Mouse (Mus musculus): ENCODE results near the gene Fzr1. TPM values are rescaled to one million over a fixed set of nuclear protein-coding genes. Genes with fewer than 3 reads are reported as not detected.
A peak's percentile ranks its signal among the peaks of the same experiment; 100 is the strongest.

Fzr1 gene
- polyA plus RNA-seq, 1 experiment from 2014 or later, result 88.5 TPM

GRCm38 (mm10) chr10:81329194-81329975 is 48.9 kb downstream of the Fzr1 start:
- H3K9ac ChIP-seq, result peak overlapping the region; percentile 38; the same call in 1 of the 2 replicates
- peak overlapping the region; percentile 35 for H3K4me3 ChIP-seq (replicated peaks)
- peaks cover 28% of the 10 kb centered on the region for H3K36me3 ChIP-seq
- peak; percentile 74 for ATAC-seq (ENCODE audit: insufficient read depth, low FRiP score, low read depth)
- H3K4me1 ChIP-seq, result peaks cover 48% of the 10 kb centered on the region
- H3K4me2 ChIP-seq, result peak overlapping the region; percentile 56
- peak overlapping the region; percentile 95 for H3K27ac ChIP-seq
- 0 out of 2 replicates have a peak, but pooled peaks cover 5% of the 10 kb centered on the region for H3K27me3 ChIP-seq (replicated peaks)
- 43% methylated on average over 10 of the region's 10 CpGs for whole genome bisulfite sequencing
- no peaks in the 10 kb centered on the region for H3K9me3 ChIP-seq

GRCm38 (mm10) chr10:81328386-81328785 is 49.9 kb downstream of the Fzr1 start, which contains the start of gene Tbxa2r:
Gene Tbxa2r, plus strand, starts transcription at chr10:81328731.
- 15% methylated on average over 10 of the region's 10 CpGs for WGBS
- no peaks in the 10 kb centered on the region for H3K9me3 ChIP-seq
- H3K4me3 ChIP-seq (replicated peaks), result peak within 1 kb of the TSS; percentile 35
- peaks cover 38% of the 10 kb centered on the region for H3K36me3 ChIP-seq
- H3K4me2 ChIP-seq, result peak within 1 kb of the TSS; percentile 56
- peaks cover 47% of the 10 kb centered on the region for H3K4me1 ChIP-seq
- H3K9ac ChIP-seq, result peak within 1 kb of the TSS; percentile 38; the same call in 1 of the 2 replicates
- ATAC-seq (ENCODE audit: insufficient read depth, low FRiP score, low read depth), result peak; percentile 16; the same call in 1 of the 2 replicates
- peak within 1 kb of the TSS; percentile 95 for H3K27ac ChIP-seq
- 0 out of 2 replicates have a peak, but pooled peaks cover 5% of the 10 kb centered on the region for H3K27me3 ChIP-seq (replicated peaks)

DNA sequence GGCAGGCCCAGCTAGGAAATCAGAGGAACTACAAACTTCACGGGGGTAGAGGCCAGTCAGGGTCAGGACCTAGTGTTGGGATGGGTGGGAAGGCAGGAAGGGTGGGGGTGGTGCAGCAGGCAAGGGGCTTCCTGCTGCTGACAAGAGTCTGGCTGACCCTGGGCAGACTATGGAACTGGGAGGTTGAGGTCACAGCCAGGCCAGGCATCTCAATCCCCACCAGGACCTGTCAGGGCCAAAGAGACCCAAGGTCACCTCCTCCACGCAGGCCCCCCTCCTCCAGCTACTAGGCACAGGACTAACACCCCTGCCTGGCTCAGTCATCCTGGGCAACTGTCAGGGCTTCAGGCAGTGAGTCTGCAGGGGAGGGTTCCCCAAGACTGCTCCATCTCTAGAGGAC is 50.4 kb downstream of the Fzr1 start:
- H3K27ac ChIP-seq, result peak overlapping the region; percentile 95
- H3K4me3 ChIP-seq (replicated peaks), result no peak overlapping the region
- peaks cover 42% of the 10 kb centered on the region for H3K36me3 ChIP-seq
- H3K4me1 ChIP-seq, result peaks cover 45% of the 10 kb centered on the region
- H3K4me2 ChIP-seq, result no peak overlapping the region
- 0 out of 2 replicates have a peak, but pooled peaks cover 3% of the 10 kb centered on the region for H3K27me3 ChIP-seq (replicated peaks)
- peak overlapping the region; percentile 12; the same call in 1 of the 2 replicates for H3K9ac ChIP-seq
- no peak for ATAC-seq (ENCODE audit: insufficient read depth, low FRiP score, low read depth)
- WGBS, result 19% methylated on average over 2 of the region's 2 CpGs
- no peaks in the 10 kb centered on the region for H3K9me3 ChIP-seq

GRCm38 (mm10) chr10:81326858-81327257 is 51.5 kb downstream of the Fzr1 start:
- Histone ChIP-seq H3K4me3 (replicated peaks) (no peak overlapping the region), H3K4me1 (peaks cover 44% of the 10 kb centered on the region), H3K27me3 (replicated peaks) (no peaks in the 10 kb centered on the region), H3K27ac (no peak overlapping the region; the same call in 1 of the 2 replicates), H3K36me3 (peaks cover 48% of the 10 kb centered on the region), H3K9me3 (no peaks in the 10 kb centered on the region), H3K9ac (no peak overlapping the region), H3K4me2 (no peak overlapping the region)
- 73% methylated on average over 6 of the region's 6 CpGs for WGBS
- no peak for ATAC-seq (ENCODE audit: insufficient read depth, low FRiP score, low read depth)

DNA sequence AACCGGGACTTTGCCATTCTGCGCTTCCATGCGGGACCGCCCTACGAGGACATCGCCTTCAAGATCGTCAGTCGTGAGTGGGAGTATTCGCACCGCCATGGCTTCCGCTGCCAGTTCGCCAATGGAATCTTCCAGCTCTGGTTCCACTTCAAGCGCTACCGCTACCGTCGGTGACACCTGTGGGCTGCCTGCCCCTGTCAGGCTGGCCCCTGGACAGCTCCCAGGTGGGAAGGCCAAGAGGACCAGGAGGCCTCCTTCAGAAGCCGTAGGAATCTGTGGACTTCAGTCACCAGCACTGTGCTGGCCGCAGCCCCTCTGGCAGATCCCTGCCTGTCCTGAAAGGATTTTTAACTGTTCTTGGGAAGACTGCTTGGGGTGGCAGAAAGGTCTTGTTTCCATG is 52.5 kb downstream of the Fzr1 start:
- no peak overlapping the region for H3K4me3 ChIP-seq (replicated peaks)
- peaks cover 48% of the 10 kb centered on the region for H3K36me3 ChIP-seq
- peaks cover 40% of the 10 kb centered on the region for H3K4me1 ChIP-seq
- H3K9me3 ChIP-seq, result no peaks in the 10 kb centered on the region
- 94% methylated on average over 18 of the region's 18 CpGs for WGBS
- no peaks in the 10 kb centered on the region for H3K27me3 ChIP-seq (replicated peaks)
- ATAC-seq (ENCODE audit: insufficient read depth, low FRiP score, low read depth), result no peak
- H3K27ac ChIP-seq, result no peak overlapping the region
- no peak overlapping the region for H3K4me2 ChIP-seq
- H3K9ac ChIP-seq, result no peak overlapping the region

DNA sequence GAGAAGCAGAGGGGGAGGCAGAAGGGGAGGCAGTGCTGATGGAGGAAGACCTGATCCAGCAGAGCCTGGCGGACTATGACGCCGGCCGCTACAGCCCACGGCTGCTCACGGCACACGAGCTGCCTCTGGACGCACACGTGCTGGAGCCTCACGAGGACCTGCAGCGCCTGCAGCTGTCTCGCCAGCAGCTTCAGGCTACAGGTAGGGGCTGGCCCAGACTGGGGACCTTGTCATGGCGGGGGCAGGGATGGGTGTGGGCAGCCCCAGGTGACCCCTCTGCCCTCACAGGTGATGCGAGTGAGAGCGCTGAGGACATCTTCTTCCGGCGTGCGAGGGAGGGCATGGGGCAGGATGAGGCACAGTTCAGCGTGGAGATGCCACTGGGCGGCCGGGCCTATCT is 53.1 kb downstream of the Fzr1 start:
- ATAC-seq (ENCODE audit: insufficient read depth, low FRiP score, low read depth), result no peak
- H3K36me3 ChIP-seq, result peaks cover 48% of the 10 kb centered on the region
- no peak overlapping the region for H3K4me3 ChIP-seq (replicated peaks)
- no peaks in the 10 kb centered on the region for H3K9me3 ChIP-seq
- H3K9ac ChIP-seq, result no peak overlapping the region
- H3K27ac ChIP-seq, result no peak overlapping the region
- WGBS, result 96% methylated on average over 21 of the region's 21 CpGs
- H3K4me1 ChIP-seq, result peaks cover 34% of the 10 kb centered on the region
- H3K4me2 ChIP-seq, result no peak overlapping the region
- H3K27me3 ChIP-seq (replicated peaks), result no peaks in the 10 kb centered on the region

GRCm38 (mm10) chr10:81323791-81324530 is 54.4 kb downstream of the Fzr1 start:
- H3K4me1 ChIP-seq, result peaks cover 33% of the 10 kb centered on the region
- H3K9me3 ChIP-seq, result no peaks in the 10 kb centered on the region
- no peak overlapping the region for H3K27ac ChIP-seq
- H3K4me3 ChIP-seq (replicated peaks), result no peak overlapping the region
- no peaks in the 10 kb centered on the region for H3K27me3 ChIP-seq (replicated peaks)
- H3K36me3 ChIP-seq, result peaks cover 48% of the 10 kb centered on the region
- no peak overlapping the region for H3K4me2 ChIP-seq
- no peak for ATAC-seq (ENCODE audit: insufficient read depth, low FRiP score, low read depth)
- WGBS, result 95% methylated on average over 18 of the region's 18 CpGs
- no peak overlapping the region for H3K9ac ChIP-seq

GRCm38 (mm10) chr10:81323141-81323775 is 55.1 kb downstream of the Fzr1 start:
- Histone ChIP-seq H3K4me1 (peaks cover 33% of the 10 kb centered on the region), H3K9me3 (no peaks in the 10 kb centered on the region), H3K4me3 (replicated peaks) (no peak overlapping the region), H3K4me2 (no peak overlapping the region), H3K36me3 (peaks cover 53% of the 10 kb centered on the region), H3K9ac (no peak overlapping the region), H3K27ac (no peak overlapping the region), H3K27me3 (replicated peaks) (no peaks in the 10 kb centered on the region)
- no peak for ATAC-seq (ENCODE audit: insufficient read depth, low FRiP score, low read depth)
- WGBS, result 89% methylated on average over 23 of the region's 23 CpGs

GRCm38 (mm10) chr10:81322444-81322843 is 55.9 kb downstream of the Fzr1 start:
- peak overlapping the region; percentile 65 for H3K4me2 ChIP-seq
- peaks cover 30% of the 10 kb centered on the region for H3K4me1 ChIP-seq
- 91% methylated on average over 27 of the region's 27 CpGs for WGBS
- H3K36me3 ChIP-seq, result peaks cover 60% of the 10 kb centered on the region
- no peak overlapping the region for H3K27ac ChIP-seq
- no peaks in the 10 kb centered on the region for H3K27me3 ChIP-seq (replicated peaks)
- H3K4me3 ChIP-seq (replicated peaks), result peak overlapping the region; percentile 99; the same call in 1 of the 2 replicates
- H3K9ac ChIP-seq, result no peak overlapping the region
- no peak for ATAC-seq (ENCODE audit: insufficient read depth, low FRiP score, low read depth)
- no peaks in the 10 kb centered on the region for H3K9me3 ChIP-seq

GRCm38 (mm10) chr10:81321436-81321835 is 56.9 kb downstream of the Fzr1 start:
- Histone ChIP-seq H3K4me3 (replicated peaks) (peak overlapping the region; percentile 99), H3K27me3 (replicated peaks) (no peaks in the 10 kb centered on the region), H3K4me2 (peak overlapping the region; percentile 65), H3K4me1 (peaks cover 40% of the 10 kb centered on the region), H3K27ac (peak overlapping the region; percentile 92), H3K9me3 (no peaks in the 10 kb centered on the region), H3K36me3 (peaks cover 52% of the 10 kb centered on the region), H3K9ac (peak overlapping the region; percentile 92)
- 2% methylated on average over 20 of the region's 20 CpGs for WGBS
- no peak for ATAC-seq (ENCODE audit: insufficient read depth, low FRiP score, low read depth)

DNA sequence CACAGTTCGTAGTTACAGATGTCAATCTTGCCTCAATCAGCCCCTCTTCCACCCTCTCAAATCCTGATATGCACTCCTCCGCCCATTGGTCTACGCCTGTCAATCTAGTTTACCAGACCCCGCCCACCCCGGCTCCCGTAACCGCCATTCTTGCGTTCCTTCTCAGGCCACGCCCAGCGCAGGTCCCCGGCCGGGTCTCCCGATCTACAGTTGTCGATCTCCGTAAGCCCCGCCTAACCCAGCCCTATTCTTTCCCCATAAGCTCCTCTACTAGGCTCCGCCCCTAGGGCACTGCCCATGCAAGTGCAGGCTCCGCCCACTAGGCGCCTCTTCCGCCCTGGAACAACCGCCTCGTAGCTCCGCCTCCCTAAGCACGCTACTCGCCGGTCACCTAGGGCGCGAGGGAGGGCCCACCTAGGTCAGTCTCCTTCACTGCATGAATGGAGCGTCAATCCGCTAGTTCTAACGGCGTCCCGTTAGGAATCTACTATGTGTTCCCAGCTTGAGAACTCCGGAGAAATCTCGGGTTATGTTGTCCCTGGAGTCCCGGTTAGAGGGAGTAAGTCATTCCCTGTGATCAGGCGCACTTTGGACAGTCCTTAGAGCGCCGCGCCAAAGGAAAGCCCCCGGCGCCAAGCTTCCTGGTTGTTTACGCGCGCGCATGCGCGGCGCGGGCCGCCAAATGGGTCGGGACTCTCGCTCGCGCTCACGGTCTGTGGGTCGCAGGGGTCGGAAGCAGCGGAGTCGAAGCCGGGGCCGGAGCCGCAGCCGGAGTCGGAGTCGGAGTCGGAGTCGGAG is 57.6 kb downstream of the Fzr1 start, which contains the start of gene Cactin:
Cactin (plus strand) TSS at position 554 of the 798 bp plus-strand sequence.
- peak; percentile 92 for ATAC-seq (ENCODE audit: insufficient read depth, low FRiP score, low read depth)
- H3K4me1 ChIP-seq, result peaks cover 46% of the 10 kb centered on the region
- WGBS, result under 1% methylated on average over 68 of the region's 68 CpGs

More for the DNA sequence above, 57.6 kb downstream of the Fzr1 start, which contains the start of gene Cactin:
- peak within 1 kb of the TSS; percentile 99 for H3K4me3 ChIP-seq (replicated peaks)
- no peaks in the 10 kb centered on the region for H3K9me3 ChIP-seq
- H3K36me3 ChIP-seq, result peaks cover 45% of the 10 kb centered on the region
- peak within 1 kb of the TSS; percentile 92 for H3K27ac ChIP-seq
- H3K4me2 ChIP-seq, result peak within 1 kb of the TSS; percentile 78
- H3K9ac ChIP-seq, result peak within 1 kb of the TSS; percentile 92
- no peaks in the 10 kb centered on the region for H3K27me3 ChIP-seq (replicated peaks)

All from stomach, embryonic 15.5 days (tissue).